Mouse (Mus musculus): ENCODE data around the gene Enox1.
"Not testable (repeated sequence)": the region's sequence is repeated elsewhere in the genome, so short reads cannot be mapped to it uniquely, and the experiment has no call there.

Enox1 gene

DNA sequence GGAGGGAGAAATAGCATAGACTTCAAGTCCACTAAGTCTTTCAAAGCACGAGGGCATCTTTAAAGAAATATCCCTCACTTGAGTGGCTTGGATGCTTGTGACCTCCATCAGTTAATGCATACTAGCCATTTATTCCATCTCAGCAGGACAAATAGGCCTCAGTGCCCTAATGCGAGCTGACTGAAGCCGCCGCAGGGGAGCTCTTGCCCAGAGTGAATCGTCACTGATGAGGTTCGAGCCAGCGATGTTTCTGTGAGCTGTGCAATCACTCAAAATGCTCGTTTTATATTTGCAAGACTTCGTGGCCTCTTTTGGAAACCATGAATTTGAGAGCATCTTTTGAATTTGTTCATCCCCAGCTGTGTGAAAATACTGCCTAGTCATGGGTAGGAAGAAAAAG is 372.6 kb downstream of the Enox1 start:
- DNase-seq, result no peak

DNA sequence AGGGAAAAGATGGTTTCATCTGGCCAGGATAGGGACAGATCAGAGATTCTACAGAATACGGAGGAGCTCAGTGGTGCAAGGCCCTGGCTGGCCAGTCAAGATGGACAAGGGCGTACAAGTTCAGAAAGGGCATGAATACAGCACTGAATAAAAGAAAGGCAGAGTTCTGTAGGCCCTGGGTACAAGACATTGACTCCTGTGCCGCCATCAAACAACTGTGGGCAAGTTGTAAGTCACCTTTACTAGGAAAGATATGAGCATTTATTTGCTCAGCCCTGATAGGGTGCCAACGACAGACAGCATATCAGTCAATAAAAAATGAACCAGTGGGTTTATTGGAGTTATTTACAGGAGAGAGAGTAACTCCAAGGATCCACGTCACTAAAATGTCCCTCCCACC is 373.1 kb downstream of the Enox1 start:
- no peak for DNase-seq

DNA sequence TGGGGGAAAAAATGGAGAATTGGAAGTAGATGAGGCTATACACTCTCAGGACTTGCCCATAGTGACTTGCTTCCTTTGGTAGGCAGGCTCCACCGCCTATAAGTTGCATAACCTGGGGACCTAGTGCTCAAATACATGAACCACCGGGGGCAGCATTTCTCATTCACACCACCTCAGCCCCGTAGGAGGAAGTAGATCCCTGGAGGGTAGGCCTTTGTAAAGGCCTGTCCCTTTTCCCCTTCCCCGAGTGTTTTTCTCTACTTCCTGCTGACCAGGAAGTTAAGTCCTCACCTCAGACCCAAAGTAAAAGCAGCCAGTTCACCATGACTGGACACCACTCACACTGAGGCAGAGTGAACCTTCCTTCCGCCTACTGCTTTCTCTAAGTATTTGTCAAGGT is 377.1 kb downstream of the Enox1 start:
- peak; percentile 40 for DNase-seq

DNA sequence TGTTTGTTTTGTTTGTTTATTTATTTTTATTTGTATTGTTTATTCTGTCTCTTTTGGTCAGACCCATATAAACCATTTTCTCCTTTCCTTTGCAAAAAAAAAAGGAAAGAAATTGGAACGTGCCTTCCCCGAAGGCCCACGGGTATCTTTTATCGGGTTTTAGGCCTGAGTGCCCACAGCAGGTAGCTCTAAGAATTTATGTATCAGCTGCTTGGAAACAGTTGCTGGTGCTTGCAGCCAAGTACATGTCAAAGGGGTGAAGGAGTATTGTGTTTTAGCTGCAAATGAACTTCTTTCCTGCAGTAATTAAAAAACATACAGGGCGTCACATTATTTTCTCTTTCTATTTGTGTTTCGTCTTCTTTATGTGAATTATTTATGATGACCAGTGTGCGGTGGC is 377.6 kb downstream of the Enox1 start:
- no peak for DNase-seq

DNA sequence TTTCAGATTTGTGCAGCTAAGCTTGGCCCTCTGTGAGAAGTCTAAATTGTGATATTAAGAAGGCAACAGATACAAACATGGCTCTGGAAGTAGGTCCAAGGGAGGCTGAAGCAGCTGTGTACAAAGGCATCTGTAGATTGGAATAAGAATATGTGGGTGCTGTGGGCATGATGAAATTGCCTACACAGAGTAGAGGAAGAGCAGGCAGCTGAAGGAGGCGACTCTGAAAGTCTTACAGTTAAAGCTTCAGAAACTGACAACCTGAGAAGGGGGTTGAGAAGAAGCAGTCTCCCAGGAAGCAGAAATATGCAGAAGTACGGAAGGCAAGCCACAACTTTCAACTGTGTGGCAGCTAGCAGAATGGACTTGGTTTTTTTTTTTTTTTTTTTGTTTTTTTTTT is 380.0 kb downstream of the Enox1 start:
- no peak for DNase-seq

DNA sequence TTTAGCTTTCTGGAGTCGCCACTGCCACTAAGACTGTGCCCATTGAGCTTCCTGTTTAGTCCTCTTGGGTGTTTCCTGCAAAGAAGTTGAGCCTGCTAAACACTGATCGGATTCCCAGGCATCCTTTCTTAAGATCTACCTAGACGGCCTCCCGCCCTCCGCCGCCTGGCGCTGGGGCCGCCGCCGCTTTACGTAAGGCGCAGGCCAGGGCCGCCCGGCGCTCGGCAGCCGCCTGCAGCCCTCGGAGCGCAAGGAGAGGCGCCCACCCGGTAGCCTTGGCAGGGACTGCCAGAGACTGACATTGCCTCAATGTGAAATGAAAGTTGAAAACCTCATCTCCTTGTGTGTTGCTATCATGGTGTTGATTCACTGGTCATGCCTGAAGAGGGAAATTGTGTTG is 383.0 kb downstream of the Enox1 start:
- not testable (repeated sequence) for DNase-seq

DNA sequence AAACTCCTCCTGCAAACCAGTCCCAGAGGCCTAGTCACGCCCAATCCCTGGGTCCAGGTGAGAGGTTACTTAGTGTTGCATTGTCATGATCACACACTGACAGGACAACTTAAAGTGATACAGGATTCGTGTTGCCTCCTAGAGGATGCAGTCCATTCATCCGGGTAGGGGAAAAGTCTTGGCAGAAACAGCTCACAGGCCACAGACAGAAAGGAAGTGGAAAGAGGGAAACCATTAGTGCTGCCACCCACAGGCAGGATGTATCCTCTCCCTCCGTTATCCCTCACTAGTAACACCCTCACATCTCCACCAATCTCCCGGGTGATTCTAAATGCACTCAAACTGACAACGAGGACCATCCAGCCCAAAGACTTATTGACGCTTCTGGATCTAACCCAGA is 385.4 kb downstream of the Enox1 start:
- peak; percentile 27 for DNase-seq

DNA sequence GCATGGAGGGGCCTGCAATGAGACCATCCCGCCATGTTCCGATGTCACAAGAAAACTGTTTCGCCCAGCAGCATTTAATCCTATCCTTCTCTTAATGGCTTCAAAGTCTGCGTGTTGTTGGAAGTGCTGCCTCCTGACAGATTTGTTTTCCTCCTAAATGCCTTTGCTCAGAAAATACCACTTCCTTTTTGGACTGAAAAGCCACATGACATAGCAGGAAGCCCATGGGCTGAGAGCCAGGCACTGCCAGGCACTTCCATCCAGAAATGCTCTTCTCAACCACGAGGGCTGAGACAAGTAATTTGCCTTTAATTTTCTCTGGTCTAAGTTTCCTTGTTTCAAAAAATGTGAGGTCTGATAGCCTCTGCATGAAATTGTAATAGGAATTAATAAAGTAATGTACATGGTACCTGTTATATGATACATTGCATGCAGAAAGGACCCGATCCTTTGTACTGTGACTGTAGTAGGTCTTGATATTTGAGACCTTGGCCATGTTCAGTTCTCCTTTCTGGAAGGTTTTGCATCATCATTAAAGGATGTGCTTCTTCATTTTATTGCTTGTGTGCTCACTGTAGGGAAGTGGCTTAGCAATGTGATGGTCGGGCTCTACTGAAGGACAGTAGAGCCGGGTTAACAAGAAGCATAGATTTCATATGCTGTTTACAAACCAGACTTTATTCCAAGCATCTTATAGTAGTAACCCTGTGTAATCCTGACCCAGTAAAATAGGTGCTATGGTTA is 390.1 kb downstream of the Enox1 start:
- no peak for DNase-seq

DNA sequence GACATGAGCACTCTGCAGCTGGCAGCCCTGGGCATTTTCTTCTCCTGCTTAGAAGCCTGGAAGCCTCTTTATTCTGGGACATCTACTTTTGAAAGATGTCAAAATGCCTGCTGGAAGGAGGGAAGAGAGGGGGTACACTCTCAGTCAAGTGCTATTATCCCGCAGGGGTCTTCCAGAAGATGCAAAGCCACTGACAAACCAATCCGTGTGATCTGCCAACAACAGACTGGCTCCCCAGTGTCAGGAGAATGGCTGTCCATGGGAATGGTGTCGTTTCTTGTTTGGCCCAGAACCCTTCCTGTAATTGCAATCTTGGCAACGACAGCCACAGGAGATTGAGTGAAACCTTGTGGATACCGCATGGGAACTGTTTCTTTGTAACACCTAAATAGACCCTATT is 390.8 kb downstream of the Enox1 start:
- no peak for DNase-seq

DNA sequence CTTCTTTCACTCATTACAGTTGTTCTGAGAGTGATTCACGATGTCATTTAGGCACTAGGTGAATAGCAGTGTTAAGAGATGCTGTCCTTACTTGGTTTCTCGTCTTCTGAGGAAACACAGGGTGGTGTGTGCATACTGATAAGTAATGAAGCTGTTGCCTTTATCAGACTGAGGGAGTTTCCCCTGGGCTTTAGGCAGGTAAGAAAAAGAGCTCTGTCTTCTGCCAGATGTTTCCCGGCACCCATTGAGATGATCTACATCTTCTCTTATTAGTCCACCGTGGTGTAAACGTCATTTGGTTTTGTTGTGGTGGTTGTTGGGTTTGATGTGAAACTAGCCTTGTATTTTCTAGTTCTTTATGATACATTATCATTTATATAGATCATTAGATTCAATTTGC is 392.4 kb downstream of the Enox1 start:
- no peak for DNase-seq

DNA sequence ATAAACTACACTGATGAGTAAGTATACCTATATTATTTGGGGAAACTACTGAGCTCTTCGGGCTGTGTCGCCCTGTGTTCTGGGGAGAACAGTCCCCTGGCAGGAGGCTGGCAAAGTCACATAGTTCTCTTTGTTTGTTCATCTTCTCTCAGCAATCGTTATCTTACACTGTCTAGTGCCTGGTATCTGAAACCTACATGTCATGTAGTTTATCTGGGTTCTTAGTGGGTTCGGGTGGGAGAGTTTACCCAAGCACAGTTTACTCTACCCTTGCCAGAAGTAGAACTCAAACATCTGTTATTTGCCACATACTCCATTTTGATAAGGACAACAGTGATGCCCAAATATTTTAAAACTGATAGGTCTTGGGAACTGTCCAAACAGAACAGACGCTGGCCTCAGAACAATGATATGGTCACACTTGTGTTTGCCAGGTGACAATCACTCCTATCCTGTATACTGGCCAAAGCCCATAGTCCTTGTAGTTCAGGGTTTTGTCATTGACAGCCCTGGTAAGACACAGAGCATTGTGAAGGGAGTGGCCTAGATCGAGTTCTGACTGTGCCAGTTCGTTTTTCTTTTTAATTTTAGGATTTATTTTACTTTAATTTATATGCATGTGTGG is 401.0 kb downstream of the Enox1 start:
- DNase-seq, result no peak

DNA sequence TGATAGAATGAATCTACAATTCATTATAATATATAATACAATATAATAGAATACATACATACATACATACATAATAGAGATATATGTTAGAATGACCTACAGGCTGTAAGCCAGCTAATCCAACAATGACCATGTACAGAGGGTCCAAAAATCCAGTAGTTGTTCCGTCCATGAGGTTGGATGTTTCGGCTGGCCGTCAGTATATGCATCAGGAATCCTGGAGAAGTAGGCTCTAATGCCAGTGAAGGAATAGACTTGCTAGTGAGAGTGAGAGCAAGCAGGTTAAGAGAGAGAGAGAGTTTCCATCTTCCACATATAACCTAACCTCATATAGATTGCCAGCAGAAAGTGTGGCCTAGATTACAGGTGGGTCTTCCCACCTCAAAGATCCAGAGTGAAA is 402.3 kb downstream of the Enox1 start:
- DNase-seq, result no peak

DNA sequence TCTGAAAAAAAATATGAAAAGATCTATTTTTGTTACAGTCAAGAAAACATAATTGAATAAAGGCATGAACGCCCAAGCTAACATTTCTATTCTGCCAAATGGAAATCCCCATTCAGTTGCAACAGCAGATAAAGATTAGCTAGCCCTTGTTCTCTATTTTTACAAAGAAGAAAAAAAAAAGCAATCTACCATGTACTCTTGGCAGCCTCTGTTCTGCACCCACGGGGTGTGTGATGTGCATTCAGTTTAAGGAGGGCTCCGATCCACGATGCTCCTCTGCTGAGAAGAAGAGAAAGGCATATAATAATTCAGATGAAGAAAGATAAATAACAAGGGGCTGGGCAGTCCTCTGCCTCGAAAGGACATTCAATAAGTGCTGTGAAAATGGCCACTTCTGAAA is 403.2 kb downstream of the Enox1 start:
- no peak for DNase-seq

DNA sequence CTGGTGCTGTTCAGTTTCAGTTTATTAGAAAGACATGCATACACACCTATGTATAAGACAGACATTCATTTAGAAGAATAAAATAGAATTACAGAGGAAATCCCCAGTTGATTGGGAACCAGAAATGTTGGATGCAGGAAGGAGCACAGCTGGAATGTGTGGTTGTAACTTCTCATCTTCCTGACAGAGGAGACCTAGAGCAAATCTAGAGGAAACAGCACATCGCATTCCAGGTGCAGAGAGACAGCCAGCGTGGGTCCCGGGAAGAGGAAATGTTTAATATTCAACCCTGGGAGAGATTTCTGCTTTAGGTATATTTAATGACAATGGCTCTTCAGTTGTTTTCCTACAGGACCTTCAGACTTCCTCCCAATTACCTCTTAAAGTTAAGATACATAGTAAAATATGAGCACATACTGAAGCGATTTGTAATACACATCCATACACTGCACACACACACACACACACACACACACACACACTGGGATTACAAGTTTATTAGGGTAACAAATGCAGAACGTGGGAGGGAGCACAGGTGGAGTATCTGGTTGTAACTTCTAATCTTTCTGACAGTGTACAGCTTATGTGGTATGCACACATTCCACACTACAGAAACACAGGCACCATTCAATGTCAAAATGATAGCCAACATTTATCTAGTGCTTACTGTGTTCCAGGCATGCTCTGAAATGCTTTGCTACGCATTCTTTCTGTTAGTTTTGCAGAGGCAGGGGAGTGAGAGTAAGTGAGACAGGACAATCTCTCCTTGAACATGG is 405.4 kb downstream of the Enox1 start:
- no peak for DNase-seq

DNA sequence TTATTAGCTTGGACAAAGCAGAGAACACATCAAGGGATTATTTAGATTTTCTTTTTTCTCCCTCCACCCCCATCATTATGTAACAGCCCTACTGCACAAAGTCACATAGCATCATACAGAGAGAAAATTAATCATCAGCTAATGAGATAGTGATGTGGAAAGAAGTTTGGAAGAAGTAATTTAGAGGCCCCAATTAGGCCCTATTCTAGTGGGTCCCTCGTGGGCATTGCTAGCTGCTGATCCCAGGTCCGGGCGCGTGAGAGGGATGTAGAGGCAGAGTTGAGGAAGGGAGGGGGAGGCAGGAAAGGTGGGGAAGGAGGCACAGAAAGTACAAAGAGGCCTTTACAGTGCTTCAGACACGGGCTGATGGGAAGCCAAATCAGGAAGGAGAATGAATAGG is 407.4 kb downstream of the Enox1 start:
- no peak for DNase-seq

DNA sequence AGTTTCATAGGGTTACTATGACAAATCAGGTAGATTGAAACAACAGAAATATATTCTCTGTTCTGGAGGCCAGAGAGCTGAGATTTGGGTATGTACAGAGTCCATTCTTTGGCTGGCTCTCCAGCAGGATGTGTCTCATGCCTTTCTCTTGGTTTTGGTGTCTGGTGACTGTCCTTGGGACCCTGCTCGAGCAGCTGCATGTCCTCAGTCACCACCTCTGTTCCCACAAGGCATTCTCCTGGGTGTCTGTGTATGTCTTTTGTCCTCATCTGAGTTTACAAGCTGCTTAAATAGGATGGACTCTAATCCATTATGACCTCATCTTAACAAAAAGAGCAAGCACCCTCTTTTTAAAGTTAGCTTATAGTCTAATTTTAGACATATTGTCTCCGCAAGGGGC is 410.6 kb downstream of the Enox1 start:
- DNase-seq, result no peak

DNA sequence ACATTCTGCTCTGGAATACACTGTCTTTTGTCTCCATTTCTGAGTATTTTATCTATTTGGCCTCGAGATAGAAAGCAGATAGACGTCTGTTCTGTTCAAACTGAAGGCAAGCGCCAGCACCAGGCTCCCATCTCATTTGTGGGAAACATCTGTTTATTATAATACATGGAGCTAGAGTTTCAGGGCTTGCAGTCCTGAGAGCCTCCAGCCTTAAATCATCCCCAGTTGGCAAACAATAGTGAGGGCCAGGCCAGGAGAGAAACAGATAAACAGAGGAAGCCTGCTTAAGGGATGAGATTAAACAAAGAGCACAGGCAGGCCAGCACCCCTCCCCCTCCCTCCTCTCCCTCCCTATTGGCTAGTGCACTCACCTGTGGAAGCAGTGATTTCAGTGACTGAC is 417.9 kb downstream of the Enox1 start:
- DNase-seq, result no peak

DNA sequence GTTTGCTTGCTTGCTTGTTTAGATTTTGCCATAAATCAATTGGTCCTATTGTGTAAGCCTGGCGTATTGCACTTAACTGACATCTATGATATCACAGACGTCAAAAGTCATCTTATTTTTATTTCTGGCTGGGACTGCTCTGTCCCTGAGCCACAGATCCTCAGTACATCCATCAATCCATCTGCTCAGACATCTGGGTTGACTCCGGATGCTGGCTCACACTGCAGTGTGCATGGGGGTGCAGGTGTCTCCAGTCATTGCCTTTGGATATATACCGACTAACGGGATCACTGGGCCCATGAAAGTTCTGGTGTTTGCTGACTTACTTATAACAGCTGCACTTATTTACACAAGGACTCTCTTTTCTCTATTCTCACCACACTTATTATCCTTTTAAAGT is 419.8 kb downstream of the Enox1 start:
- no peak for DNase-seq

DNA sequence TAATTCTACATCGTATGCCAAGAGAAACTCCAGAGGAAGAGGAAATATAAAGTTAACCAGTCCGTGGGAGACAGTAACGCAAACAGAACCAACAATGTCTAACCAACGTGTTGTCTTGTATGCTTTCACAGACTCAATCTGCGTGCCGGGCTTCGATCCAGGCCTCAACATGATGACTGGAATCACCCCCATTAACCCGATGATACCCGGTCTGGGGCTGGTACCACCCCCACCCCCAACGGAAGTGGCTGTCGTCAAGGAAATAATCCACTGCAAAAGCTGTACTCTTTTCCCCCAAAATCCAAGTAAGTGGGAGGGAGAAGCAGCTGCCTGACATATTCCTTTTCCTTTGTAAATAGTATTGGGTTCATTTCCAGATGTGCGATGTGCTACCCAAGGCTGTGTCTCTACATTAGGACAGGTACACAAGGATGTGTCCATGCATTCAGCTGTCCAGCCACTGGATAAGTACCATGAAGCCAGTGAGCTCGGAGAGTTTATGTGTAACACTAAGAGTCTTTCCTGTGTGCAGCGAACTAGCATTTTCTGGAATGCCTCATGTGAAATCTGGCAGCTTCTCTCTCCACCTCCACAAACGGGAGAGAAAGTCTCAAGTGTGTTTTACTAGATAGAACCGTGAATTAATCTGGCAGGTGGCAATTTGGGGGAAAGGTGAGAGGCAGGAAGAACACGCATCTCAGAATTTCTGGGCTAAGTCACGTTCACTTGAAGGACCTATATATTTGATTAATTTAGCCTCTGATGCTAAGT is 421.1 kb downstream of the Enox1 start:
- no peak for DNase-seq

DNA sequence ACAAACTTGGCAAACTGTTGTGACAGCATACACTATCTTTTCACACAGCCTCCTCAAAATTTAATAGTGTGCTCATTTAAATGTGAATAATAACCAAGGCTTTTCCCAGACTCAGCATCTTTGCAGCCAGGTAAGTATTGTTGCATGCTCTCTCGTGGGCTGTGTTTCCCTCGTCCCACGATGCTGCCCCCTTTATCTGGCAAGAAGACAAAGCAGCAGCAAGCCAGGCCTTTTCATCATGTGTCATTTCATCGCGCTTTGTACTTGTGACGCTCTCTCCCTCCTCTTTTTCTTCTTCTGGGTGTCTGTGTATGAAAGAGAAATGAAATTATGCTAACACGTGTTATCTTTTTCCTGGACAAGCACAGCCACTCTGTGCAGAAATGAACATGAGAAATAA is 421.8 kb downstream of the Enox1 start:
- no peak for DNase-seq

DNA sequence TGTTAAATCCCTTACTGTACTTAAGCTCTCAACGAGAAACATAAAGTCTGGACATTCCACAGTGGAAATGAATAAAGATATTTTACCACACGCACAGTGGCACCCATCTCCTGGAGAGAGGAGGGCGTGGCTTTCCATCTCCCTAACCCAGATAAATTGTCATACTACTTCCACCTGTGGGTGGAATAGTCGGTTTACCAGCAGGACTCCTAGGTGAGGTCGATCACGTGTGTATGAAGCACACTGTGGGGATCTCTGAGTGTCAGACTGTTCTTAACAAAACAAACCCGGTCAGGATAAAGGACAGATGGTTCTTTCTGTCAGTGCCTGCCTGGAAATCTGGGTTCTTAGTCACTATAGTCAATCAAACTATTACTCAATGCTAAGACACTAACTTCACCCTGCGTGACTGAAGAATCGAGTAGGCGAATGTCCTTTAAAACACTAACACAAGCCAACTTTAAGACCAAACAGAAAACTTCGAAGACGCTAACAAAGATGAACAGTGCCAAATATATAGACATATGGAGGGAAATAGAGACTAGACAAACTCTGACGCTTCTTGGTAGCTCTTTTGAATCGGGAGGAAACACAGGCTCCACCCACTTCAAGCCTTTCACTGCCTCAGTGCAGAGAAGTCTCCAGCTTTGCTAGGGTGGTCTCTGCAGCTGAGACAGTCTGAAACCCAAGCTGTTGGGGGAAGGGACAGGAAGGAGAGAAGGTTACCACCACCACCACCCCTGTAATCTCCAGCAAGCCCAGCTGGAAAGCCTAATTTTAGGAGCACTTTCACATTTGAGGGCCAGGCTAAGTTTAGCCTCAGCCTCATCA is 423.8 kb downstream of the Enox1 start:
- DNase-seq, result peak; percentile 28

DNA sequence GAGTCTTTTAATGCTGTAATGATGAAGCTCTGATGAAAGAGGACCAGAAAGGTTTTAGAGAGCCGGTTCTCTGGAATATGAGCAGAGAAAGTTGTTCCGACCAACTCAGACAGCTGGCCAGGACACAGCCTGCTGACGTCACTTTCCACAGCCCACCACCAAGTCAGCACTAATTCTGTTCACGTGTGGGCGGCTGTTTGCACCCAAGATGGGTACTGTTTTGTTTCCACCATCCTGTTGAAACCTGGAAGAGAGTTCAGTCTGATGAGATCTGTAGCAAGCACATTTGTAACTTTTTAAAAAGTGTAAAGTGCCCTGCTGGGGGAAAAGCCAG is 424.3 kb downstream of the Enox1 start:
- peak; percentile 13 for DNase-seq

DNA sequence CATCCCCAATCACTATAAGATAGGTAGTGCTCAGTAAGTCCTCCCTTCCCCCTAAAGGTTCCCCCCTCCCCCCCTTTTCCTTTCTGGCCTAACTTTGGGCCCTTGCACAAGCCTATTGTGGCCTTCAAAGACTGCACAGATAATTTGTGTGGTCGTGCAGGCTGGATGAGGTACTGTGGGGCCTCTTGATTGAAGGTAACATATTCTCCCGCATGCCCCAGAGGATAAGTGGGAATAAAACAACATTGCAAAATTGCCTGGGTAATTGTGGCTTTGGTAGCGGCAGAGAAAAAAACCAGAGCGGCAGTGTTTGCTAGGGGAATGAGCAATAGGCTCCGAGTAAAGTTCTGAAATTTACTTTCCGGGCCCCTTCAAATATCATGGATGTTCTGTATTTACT is 425.1 kb downstream of the Enox1 start:
- no peak for DNase-seq

Measured in thymus, postnatal 4 days (tissue).